Mouse (Mus musculus) retina, postnatal 7 days (tissue): ENCODE measurements at regions not wholly inside any gene's neighbourhood (a gene's known extent, or its start where the extent isn't known, plus 50 kb on each side); places are given as distances from the start of the nearest gene placed in this dataset.
"Not testable (repeated sequence)": the region's sequence is repeated elsewhere in the genome, so short reads cannot be mapped to it uniquely, and the experiment has no call there.

ENCODE experiments used
- DNase-seq: peaks from one replicate; pipeline ENCODE4 v3.0.0-alpha.2; 2012; ENCODE audit warnings: low read depth, low spot score

- DNase-seq: no peak
Observed at GRCm38 (mm10) chr13:107596183-107596582, 448.1 kb upstream of the Smim15 start.

- no peak for DNase-seq
Observed at GRCm38 (mm10) chr13:107588399-107589002, 455.7 kb upstream of the Smim15 start.

GRCm38 (mm10) chr13:107587678-107588077, 456.6 kb upstream of the Smim15 start:
- no peak for DNase-seq

- DNase-seq: no peak
Observed at GRCm38 (mm10) chr13:107585936-107586335, 458.3 kb upstream of the Smim15 start.

GRCm38 (mm10) chr13:107585353-107585752, 458.9 kb upstream of the Smim15 start:
- no peak for DNase-seq

- DNase-seq: no peak
Observed at GRCm38 (mm10) chr13:107578968-107579367, 465.3 kb upstream of the Smim15 start.

GRCm38 (mm10) chr13:107577809-107578208, 466.4 kb upstream of the Smim15 start:
- DNase-seq: no peak

GRCm38 (mm10) chr13:107577272-107577671, 467.0 kb upstream of the Smim15 start:
- DNase-seq: no peak

- no peak for DNase-seq
Observed at GRCm38 (mm10) chr13:107576701-107577100, 467.5 kb upstream of the Smim15 start.

- no peak for DNase-seq
Observed at GRCm38 (mm10) chr13:107575025-107575424, 469.2 kb upstream of the Smim15 start.

- no peak for DNase-seq
Observed at GRCm38 (mm10) chr13:107573499-107574355, 470.5 kb upstream of the Smim15 start.

- no peak for DNase-seq
Observed at GRCm38 (mm10) chr13:107571539-107571938, 472.7 kb upstream of the Smim15 start.

- DNase-seq: no peak
Observed at GRCm38 (mm10) chr13:107569477-107569876, 474.8 kb upstream of the Smim15 start.

- no peak for DNase-seq
Observed at GRCm38 (mm10) chr13:107568701-107569121, 475.5 kb upstream of the Smim15 start.

GRCm38 (mm10) chr13:107562463-107562862, 481.8 kb upstream of the Smim15 start:
- DNase-seq: no peak

GRCm38 (mm10) chr13:107561529-107561928, 482.7 kb upstream of the Smim15 start:
- DNase-seq: no peak

GRCm38 (mm10) chr13:107555958-107556357, 488.3 kb upstream of the Smim15 start:
- no peak for DNase-seq

- DNase-seq: no peak
Observed at GRCm38 (mm10) chr13:107554091-107554490, 490.2 kb upstream of the Smim15 start.

GRCm38 (mm10) chr13:107552165-107552564, 492.1 kb upstream of the Smim15 start:
- DNase-seq: no peak

GRCm38 (mm10) chr13:107549995-107550394, 494.3 kb upstream of the Smim15 start:
- not testable (repeated sequence) for DNase-seq

GRCm38 (mm10) chr13:107547073-107547472, 497.2 kb upstream of the Smim15 start:
- DNase-seq: no peak

- DNase-seq: no peak
Observed at GRCm38 (mm10) chr13:107546181-107546900, 497.9 kb upstream of the Smim15 start.
